Mouse (Mus musculus) thymus, postnatal 25 days (tissue): ENCODE results near the gene Arl8b.

Source experiments
- DNase-seq: peaks from one replicate; pipeline ENCODE4 v3.0.0; 2022

The Arl8b gene

GRCm38 (mm10) chr6:108782526-108783183 is at the start of gene Arl8b:
Arl8b (plus strand) TSS chr6:108783099.
- DNase-seq = peak; percentile 97

- peak; percentile 75 for DNase-seq
Measured at GRCm38 (mm10) chr6:108735910-108736750, 46.8 kb upstream of the Arl8b start.

- no peak for DNase-seq
Measured at GRCm38 (mm10) chr6:108738463-108739203, 44.3 kb upstream of the Arl8b start.

- no peak for DNase-seq
Measured at GRCm38 (mm10) chr6:108740579-108740978, 42.3 kb upstream of the Arl8b start.

GRCm38 (mm10) chr6:108743730-108744129 is 39.2 kb upstream of the Arl8b start:
- no peak for DNase-seq

GRCm38 (mm10) chr6:108751324-108751723 is 31.6 kb upstream of the Arl8b start:
- no peak for DNase-seq

- no peak for DNase-seq
Measured at GRCm38 (mm10) chr6:108752395-108752794, 30.5 kb upstream of the Arl8b start.

- DNase-seq = no peak
Measured at GRCm38 (mm10) chr6:108753536-108753935, 29.4 kb upstream of the Arl8b start.

- no peak for DNase-seq
Measured at GRCm38 (mm10) chr6:108754376-108754775, 28.5 kb upstream of the Arl8b start.

GRCm38 (mm10) chr6:108755936-108756335 is 27.0 kb upstream of the Arl8b start:
- DNase-seq = no peak

- no peak for DNase-seq
Measured at GRCm38 (mm10) chr6:108758997-108759697, 23.8 kb upstream of the Arl8b start.

- no peak for DNase-seq
Measured at GRCm38 (mm10) chr6:108759698-108760039, 23.2 kb upstream of the Arl8b start.

GRCm38 (mm10) chr6:108770880-108771279 is 12.0 kb upstream of the Arl8b start:
- no peak for DNase-seq

GRCm38 (mm10) chr6:108772913-108773312 is 10.0 kb upstream of the Arl8b start:
- DNase-seq = peak; percentile 82

GRCm38 (mm10) chr6:108773480-108773879 is 9.4 kb upstream of the Arl8b start:
- DNase-seq = no peak

- no peak for DNase-seq
Measured at GRCm38 (mm10) chr6:108776274-108776673, 6.6 kb upstream of the Arl8b start.

GRCm38 (mm10) chr6:108777560-108778287 is 5.2 kb upstream of the Arl8b start:
- DNase-seq = no peak

GRCm38 (mm10) chr6:108778399-108778798 is 4.5 kb upstream of the Arl8b start:
- no peak for DNase-seq

- no peak for DNase-seq
Measured at GRCm38 (mm10) chr6:108781865-108782264, 1.0 kb upstream of the Arl8b start.

GRCm38 (mm10) chr6:108783184-108783881 is 434 bp downstream of the Arl8b start:
- no peak for DNase-seq

GRCm38 (mm10) chr6:108784056-108784455 is 1.2 kb downstream of the Arl8b start:
- peak; percentile 6 for DNase-seq

GRCm38 (mm10) chr6:108784796-108785195 is 1.9 kb downstream of the Arl8b start:
- peak; percentile 13 for DNase-seq
